Mouse (Mus musculus) urinary bladder, adult 18-20 months (tissue): ENCODE results near the gene Gm10203.
"Not testable (repeated sequence)": the region's sequence is repeated elsewhere in the genome, so short reads cannot be mapped to it uniquely, and the experiment has no call there.

ENCODE experiments used
- DNase-seq, 2 experiments: peaks; one replicate each; pipeline ENCODE4 v3.0.0; 2022; ENCODE audit warnings: low spot score in 2 of 2, mixed read lengths in 2 of 2

Gene Gm10203

GRCm38 (mm10) chr6:149134391-149135150, 4.6 kb downstream of the Gm10203 start:
- no peak for DNase-seq

GRCm38 (mm10) chr6:149135631-149136030, 5.7 kb downstream of the Gm10203 start:
- DNase-seq = no peak

- no peak for DNase-seq
Measured at GRCm38 (mm10) chr6:149137936-149138335, 8.0 kb downstream of the Gm10203 start.

GRCm38 (mm10) chr6:149139011-149139410, 9.0 kb downstream of the Gm10203 start:
- no peak for DNase-seq

GRCm38 (mm10) chr6:149139471-149139870, 9.5 kb downstream of the Gm10203 start, which contains the start of gene Etfbkmt:
TSS of gene Etfbkmt (plus strand) at chr6:149139849.
- DNase-seq = no peak

- DNase-seq = peak; percentile 79 to 83
Measured at GRCm38 (mm10) chr6:149141393-149142173, 11.6 kb downstream of the Gm10203 start.

GRCm38 (mm10) chr6:149145143-149145542, 15.2 kb downstream of the Gm10203 start:
- DNase-seq = no peak

GRCm38 (mm10) chr6:149148436-149149229, 18.7 kb downstream of the Gm10203 start:
- DNase-seq = no peak

- DNase-seq = no peak
Measured at GRCm38 (mm10) chr6:149152119-149152518, 22.1 kb downstream of the Gm10203 start.

- no peak for DNase-seq
Measured at GRCm38 (mm10) chr6:149153473-149154115, 23.6 kb downstream of the Gm10203 start.

- DNase-seq = no peak
Measured at GRCm38 (mm10) chr6:149154116-149155030, 24.4 kb downstream of the Gm10203 start.

GRCm38 (mm10) chr6:149155031-149155841, 25.3 kb downstream of the Gm10203 start:
- no peak for DNase-seq

GRCm38 (mm10) chr6:149167038-149167437, 37.1 kb downstream of the Gm10203 start:
- DNase-seq = not testable (repeated sequence)

GRCm38 (mm10) chr6:149167672-149168071, 37.7 kb downstream of the Gm10203 start:
- no peak for DNase-seq

GRCm38 (mm10) chr6:149168436-149168835, 38.5 kb downstream of the Gm10203 start:
- DNase-seq = no peak

GRCm38 (mm10) chr6:149169965-149170364, 40.0 kb downstream of the Gm10203 start:
- DNase-seq = not testable (repeated sequence)

- no peak for DNase-seq
Measured at GRCm38 (mm10) chr6:149173831-149174625, 44.1 kb downstream of the Gm10203 start.

GRCm38 (mm10) chr6:149174932-149175570, 45.1 kb downstream of the Gm10203 start:
- no peak for DNase-seq
